Mouse (Mus musculus) embryonic fibroblast, embryonic 13.5 days (primary cell): Measurements from ENCODE around the gene Traip.

ENCODE experiments used
- CTCF ChIP-seq: IDR thresholded peaks from 2 replicates; pipeline ENCODE4 v1.5.1; 2011; ENCODE audit warnings: mild to moderate bottlenecking, control low read depth, low read length, moderate library complexity, borderline replicate concordance; ENCODE audit not compliant: insufficient read depth
- POLR2A ChIP-seq: IDR thresholded peaks from 2 replicates; pipeline ENCODE4 v1.6.1; 2011; ENCODE audit warnings: low read depth, mild to moderate bottlenecking, control low read depth, low read length, moderate library complexity

GRCm38 (mm10) chr9:107974491-107975171, 24.7 kb downstream of the Traip start:
- TF ChIP-seq CTCF (no peak), POLR2A (no peak)
